Mouse (Mus musculus) right cerebral cortex, postnatal 25 days (tissue): ENCODE measurements around the gene Zfp991.
"Not testable (repeated sequence)": the region's sequence is repeated elsewhere in the genome, so short reads cannot be mapped to it uniquely, and the experiment has no call there.

Experiments
- DNase-seq: peaks from one replicate; pipeline ENCODE4 v3.0.0; 2022

The Zfp991 gene

DNA sequence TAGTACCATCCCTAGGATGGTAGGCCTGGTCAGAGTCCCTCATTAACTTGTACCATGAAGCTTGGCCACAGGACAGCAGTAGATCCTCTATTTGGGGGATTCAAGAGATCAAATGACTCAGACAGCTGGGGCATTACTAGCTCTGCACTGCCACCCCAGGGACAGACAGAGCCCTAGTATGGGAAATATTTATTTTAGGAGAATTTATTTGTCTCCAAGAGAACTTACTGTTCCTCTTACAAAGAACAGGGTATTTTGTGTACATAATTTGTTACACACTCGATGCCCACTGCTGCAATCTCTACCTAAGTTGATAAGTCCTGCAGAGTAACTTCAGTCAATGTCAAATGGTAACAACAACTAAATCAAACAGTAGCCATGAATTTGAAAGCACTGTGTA is 55.0 kb downstream of the Zfp991 start:
- not testable (repeated sequence) for DNase-seq

GRCm38 (mm10) chr4:147187283-147187965 is 55.6 kb downstream of the Zfp991 start:
- not testable (repeated sequence) for DNase-seq

- DNase-seq = not testable (repeated sequence)
These were observed 63.3 kb downstream of the Zfp991 start for GRCm38 (mm10) chr4:147195186-147195585.

- DNase-seq = not testable (repeated sequence)
These were observed 65.4 kb downstream of the Zfp991 start for GRCm38 (mm10) chr4:147197210-147197609.

- DNase-seq = not testable (repeated sequence)
These were observed 67.4 kb downstream of the Zfp991 start for GRCm38 (mm10) chr4:147199055-147199750.

DNA sequence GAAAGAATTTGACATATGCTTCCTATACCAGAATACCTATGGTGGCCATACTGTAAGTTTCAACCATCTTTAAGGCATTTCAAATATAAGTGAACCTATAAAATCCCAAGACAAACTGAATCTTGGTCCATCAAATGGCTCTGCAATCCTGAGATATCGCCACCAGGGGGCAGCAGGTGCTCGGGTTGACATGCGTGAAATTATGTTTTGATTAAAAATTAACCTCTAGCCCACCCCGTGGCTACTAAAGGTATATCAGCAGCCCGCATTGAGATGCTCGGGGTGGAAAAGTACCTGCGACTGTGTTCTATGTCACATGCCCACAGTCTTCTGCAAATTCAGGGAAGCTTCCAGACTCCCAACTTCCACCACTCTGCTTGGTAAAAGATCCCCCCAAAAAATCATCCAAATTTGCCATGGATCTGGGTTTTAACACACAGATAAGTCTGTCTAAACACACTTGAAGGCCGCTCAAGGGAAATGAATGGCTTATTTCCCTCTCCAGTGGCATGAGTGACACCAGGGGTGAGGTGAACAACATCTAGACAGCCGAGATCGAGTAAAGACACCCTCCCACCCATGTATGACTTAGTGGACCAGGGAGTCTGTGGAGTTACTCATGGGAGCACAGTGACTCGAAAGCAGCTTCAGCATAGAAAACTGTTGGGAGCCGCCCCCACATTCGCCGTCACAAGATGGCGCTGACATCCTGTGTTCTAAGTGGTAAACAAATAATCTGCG is 70.3 kb downstream of the Zfp991 start:
- DNase-seq = not testable (repeated sequence)

DNA sequence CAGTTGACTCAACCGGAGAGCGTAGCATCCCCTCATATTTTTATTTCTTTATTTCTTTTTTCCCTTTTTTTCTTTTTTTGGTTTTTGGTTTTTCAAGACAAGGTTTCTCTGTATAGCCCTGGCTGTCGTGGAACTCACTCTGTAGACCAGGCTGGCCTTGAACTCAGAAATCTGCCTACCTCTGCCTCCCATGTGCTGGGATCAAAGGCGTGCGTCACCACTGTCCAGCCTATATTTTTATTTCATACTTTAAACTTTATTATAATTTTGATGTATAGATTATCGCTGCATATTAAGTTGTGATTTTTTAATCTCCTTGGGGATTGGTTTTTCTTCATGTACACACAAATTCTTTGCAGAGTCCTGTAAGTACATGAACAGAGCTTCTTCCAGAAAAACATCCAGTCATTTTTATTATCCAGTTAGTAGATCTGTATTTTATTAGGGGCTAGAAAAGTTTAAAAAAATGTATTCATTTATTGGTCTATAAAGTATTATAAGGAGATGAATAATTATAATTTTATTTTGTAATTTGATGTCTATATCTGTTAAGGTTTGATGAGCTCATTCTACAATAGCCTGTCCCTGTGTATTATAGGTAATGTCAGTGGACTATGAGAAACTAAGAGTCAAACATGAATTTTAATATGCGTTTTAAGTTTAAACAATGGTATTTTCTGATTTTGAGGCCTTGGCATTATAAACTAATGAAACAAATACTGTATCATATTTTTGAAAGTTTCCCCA is 80.5 kb downstream of the Zfp991 start:
- DNase-seq = not testable (repeated sequence)

GRCm38 (mm10) chr4:147214233-147214632 is 82.4 kb downstream of the Zfp991 start:
- DNase-seq = not testable (repeated sequence)

DNA sequence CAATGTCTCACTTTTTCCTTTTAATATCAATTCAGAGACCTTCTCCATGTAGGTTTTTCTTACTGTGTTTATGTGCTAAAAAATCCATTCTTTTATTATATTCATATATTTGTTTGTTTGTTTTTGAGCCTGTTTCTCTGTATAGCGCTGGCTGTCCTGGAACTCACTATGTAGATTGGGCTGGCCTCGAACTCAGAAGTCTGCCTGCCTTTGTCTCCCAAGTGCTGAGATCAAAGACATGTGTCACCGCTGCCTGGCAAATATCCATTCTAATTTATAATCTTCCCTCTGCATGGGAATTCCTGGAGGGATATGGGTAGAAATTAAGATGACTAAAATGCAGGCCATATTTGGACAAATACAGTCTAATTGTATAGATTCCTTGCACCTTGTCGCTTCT is 85.8 kb downstream of the Zfp991 start:
- DNase-seq = not testable (repeated sequence)

GRCm38 (mm10) chr4:147219319-147220070 is 87.7 kb downstream of the Zfp991 start:
- DNase-seq = peak; percentile 12

GRCm38 (mm10) chr4:147220226-147220625 is 88.4 kb downstream of the Zfp991 start:
- DNase-seq = not testable (repeated sequence)

DNA sequence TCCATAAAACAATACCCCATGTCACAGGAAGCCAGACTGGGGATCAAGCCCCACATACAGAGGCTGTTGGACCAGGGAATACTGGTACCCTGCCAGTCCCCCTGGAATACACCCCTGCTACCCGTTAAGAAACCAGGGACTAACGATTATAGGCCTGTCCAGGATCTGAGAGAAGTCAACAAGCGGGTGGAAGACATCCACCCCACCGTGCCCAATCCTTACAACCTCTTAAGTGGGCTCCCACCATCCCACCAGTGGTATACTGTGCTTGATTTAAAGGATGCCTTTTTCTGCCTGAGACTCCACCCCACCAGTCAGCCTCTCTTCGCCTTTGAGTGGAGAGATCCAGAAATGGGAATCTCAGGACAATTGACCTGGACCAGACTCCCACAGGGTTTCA is 90.2 kb downstream of the Zfp991 start:
- DNase-seq = not testable (repeated sequence)

- not testable (repeated sequence) for DNase-seq
These were observed 92.1 kb downstream of the Zfp991 start for GRCm38 (mm10) chr4:147223778-147224435.

GRCm38 (mm10) chr4:147225616-147226015 is 93.8 kb downstream of the Zfp991 start:
- DNase-seq = not testable (repeated sequence)

DNA sequence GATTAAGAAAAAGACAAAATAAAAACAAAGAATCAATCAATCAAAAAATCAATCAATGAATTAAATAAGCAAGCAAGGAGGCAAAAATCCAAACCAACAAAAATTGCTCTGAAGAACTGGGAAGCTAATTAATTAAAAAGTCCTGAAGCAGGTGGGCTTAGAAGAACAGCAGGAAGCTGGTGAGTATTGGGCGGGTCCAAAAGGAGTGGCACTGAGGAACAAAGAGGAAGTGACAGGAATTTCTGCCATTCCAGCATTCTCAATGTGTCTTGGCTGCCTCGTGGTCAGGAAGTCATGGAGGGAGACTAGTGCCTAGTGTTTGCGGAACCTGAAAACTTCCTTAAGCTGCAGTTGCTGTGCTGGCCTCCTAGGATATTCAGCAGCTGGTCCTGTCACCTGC is 98.2 kb downstream of the Zfp991 start:
- not testable (repeated sequence) for DNase-seq
